Mouse (Mus musculus): ENCODE data around the gene Abcc5.

Abcc5 gene

GRCm38 (mm10) chr16:20354762-20355161, 71.4 kb downstream of the Abcc5 start:
- DNase-seq = no peak

GRCm38 (mm10) chr16:20354011-20354410, 72.2 kb downstream of the Abcc5 start:
- DNase-seq = no peak

GRCm38 (mm10) chr16:20345464-20345863, 80.7 kb downstream of the Abcc5 start:
- DNase-seq = no peak

- no peak for DNase-seq
These were observed 87.6 kb downstream of the Abcc5 start for GRCm38 (mm10) chr16:20338616-20339015.

GRCm38 (mm10) chr16:20334918-20335317, 91.3 kb downstream of the Abcc5 start:
- no peak for DNase-seq

GRCm38 (mm10) chr16:20328306-20328705, 97.9 kb downstream of the Abcc5 start:
- DNase-seq = no peak

GRCm38 (mm10) chr16:20325286-20325685, 100.9 kb downstream of the Abcc5 start, which contains the start of gene Cyp2ab1:
Cyp2ab1 (minus strand) TSS chr16:20325404.
- DNase-seq = no peak

GRCm38 (mm10) chr16:20323907-20324306, 102.3 kb downstream of the Abcc5 start:
- DNase-seq = no peak

- no peak for DNase-seq
These were observed 103.9 kb downstream of the Abcc5 start for GRCm38 (mm10) chr16:20322274-20322673.

GRCm38 (mm10) chr16:20316770-20317169, 109.4 kb downstream of the Abcc5 start:
- no peak for DNase-seq

- no peak for DNase-seq
These were observed 110.9 kb downstream of the Abcc5 start for GRCm38 (mm10) chr16:20315266-20315665.

- DNase-seq = no peak
These were observed 113.9 kb downstream of the Abcc5 start for GRCm38 (mm10) chr16:20312272-20312671.

GRCm38 (mm10) chr16:20301770-20302649, 124.2 kb downstream of the Abcc5 start, which contains the start of gene Parl:
Parl (minus strand) TSS chr16:20302387.
- DNase-seq = peak; percentile 85 to 93

- DNase-seq = no peak
These were observed 126.1 kb downstream of the Abcc5 start for GRCm38 (mm10) chr16:20300076-20300475.
